ENCODE assay signal across 10 mouse cellular contexts in genomic region chr9:40859196-40859595, GRCm38 (mm10). TPM values are rescaled to one million over a fixed set of nuclear protein-coding genes. Genes with fewer than 3 reads are reported as not detected.
DNase-seq lines count a peak whose midpoint lies in the region; ATAC-seq and TF ChIP-seq lines count a peak whose summit lies in the region.
"Had no signal": no experiment of that assay in that cellular context is flagged by ENCODE, and none has a peak within 500 bp of the region (broad histone marks: within the 10 kb centered on the region; RNA-seq: fewer than 3 reads in every experiment).

No protein-coding gene starts in this region.

- 9% methylated on average over 9 of the region's 9 CpGs for WGBS in lung, postnatal 0 days
- 3% methylated on average over 9 of the region's 9 CpGs for WGBS in limb, embryonic 14.5 days
- WGBS in stomach, postnatal 0 days = 12% methylated on average over 9 of the region's 9 CpGs

- peak overlapping the region; percentile 37; the same call in 1 of the 2 replicates for H3K4me3 ChIP-seq in lung, postnatal 0 days (ENCODE audit: low read depth, low read length)
- peak overlapping the region; percentile 30; the same call in 1 of the 2 replicates for H3K4me3 ChIP-seq in limb, embryonic 14.5 days (replicated peaks; ENCODE audit: low read length)
- peak overlapping the region; percentile 25 for H3K4me3 ChIP-seq in stomach, postnatal 0 days (ENCODE audit: low read depth, low read length)

- no peak overlapping the region for H3K27ac ChIP-seq in lung, postnatal 0 days (ENCODE audit: low read length)
- no peak overlapping the region for H3K27ac ChIP-seq in limb, embryonic 14.5 days (replicated peaks; ENCODE audit: low read depth, low read length)
- no peak overlapping the region for H3K27ac ChIP-seq in stomach, postnatal 0 days (replicated peaks)

- TF ChIP-seq EP300 in lung, postnatal 0 days (IDR thresholded peaks at IDR 0.05) = no peak
- no peak for TF ChIP-seq EP300 in stomach, postnatal 0 days (optimal IDR thresholded peaks at IDR 0.05)

- no peaks in the 10 kb centered on the region for H3K9me3 ChIP-seq in lung, postnatal 0 days (ENCODE audit: low read length)
- no peaks in the 10 kb centered on the region for H3K9me3 ChIP-seq in limb, embryonic 14.5 days (ENCODE audit: control insufficient read depth, low read length)
- no peaks in the 10 kb centered on the region for H3K9me3 ChIP-seq in stomach, postnatal 0 days (ENCODE audit: control insufficient read depth, low read length)
- H3K9me3 ChIP-seq: megakaryocyte, embryonic 14.5 days had no signal

- no peak for ATAC-seq in lung, postnatal 0 days
- ATAC-seq in limb, embryonic 14.5 days (ENCODE audit: low FRiP score, low read depth) = no peak
- no peak for ATAC-seq in stomach, postnatal 0 days (ENCODE audit: low FRiP score, low TSS enrichment)

- H3K4me2 ChIP-seq in lung, postnatal 0 days (replicated peaks; ENCODE audit: low read depth, low read length) = 0 out of 2 replicates have a peak overlapping the region, but pooled peaks have one; percentile 54
- peak overlapping the region; percentile 46 for H3K4me2 ChIP-seq in limb, embryonic 14.5 days (replicated peaks; ENCODE audit: low read depth, low read length, severe bottlenecking)
- peak overlapping the region; percentile 56 for H3K4me2 ChIP-seq in stomach, postnatal 0 days (replicated peaks; ENCODE audit: low read depth)

- no peak overlapping the region for H3K9ac ChIP-seq in lung, postnatal 0 days (replicated peaks; ENCODE audit: low read depth)
- H3K9ac ChIP-seq in limb, embryonic 14.5 days (ENCODE audit: low read depth, low read length, severe bottlenecking) = 0 out of 2 replicates have a peak overlapping the region, but pooled peaks have one; percentile 9
- H3K9ac ChIP-seq in stomach, postnatal 0 days (ENCODE audit: low read length) = no peak overlapping the region

- H3K36me3 ChIP-seq in lung, postnatal 0 days (ENCODE audit: insufficient read depth, low read length) = no peaks in the 10 kb centered on the region
- H3K36me3 ChIP-seq in limb, embryonic 14.5 days (ENCODE audit: control insufficient read depth, insufficient read depth, low read length) = no peaks in the 10 kb centered on the region
- no peaks in the 10 kb centered on the region for H3K36me3 ChIP-seq in stomach, postnatal 0 days (ENCODE audit: control insufficient read depth, insufficient read depth, low read length)

- H3K27me3 ChIP-seq in lung, postnatal 0 days (replicated peaks; ENCODE audit: insufficient read depth, low read length) = 0 out of 2 replicates have a peak, but pooled peaks cover 3% of the 10 kb centered on the region
- H3K27me3 ChIP-seq in limb, embryonic 14.5 days (ENCODE audit: control insufficient read depth, insufficient read depth, low read length) = 0 out of 2 replicates have a peak, but pooled peaks cover 9% of the 10 kb centered on the region
- no peaks in the 10 kb centered on the region for H3K27me3 ChIP-seq in stomach, postnatal 0 days (ENCODE audit: control insufficient read depth, insufficient read depth, low read length)

- DNase-seq in embryo, embryonic 10 days (ENCODE audit: low spot score) = peak; percentile 53
- DNase-seq in embryo, embryonic 9.5 days (ENCODE audit: extremely low spot score) = no peak
- no peak for DNase-seq in lung, postnatal 0 days (ENCODE audit: low spot score)
- no peak for DNase-seq in lung, adult 18-20 months
- DNase-seq in limb, embryonic 14.5 days (ENCODE audit: low spot score) = no peak
- DNase-seq in stomach, postnatal 0 days (ENCODE audit: low spot score) = no peak
- DNase-seq in cerebellum, postnatal 10 days = no peak
- no peak for DNase-seq in spleen, adult 18-20 months
- DNase-seq: kidney, adult 9 months had no signal

- H3K4me1 ChIP-seq in lung, postnatal 0 days (ENCODE audit: insufficient read depth, low read depth, low read length) = peaks cover 2% of the 10 kb centered on the region; the same call in 1 of the 2 replicates
- H3K4me1 ChIP-seq in limb, embryonic 14.5 days (ENCODE audit: control insufficient read depth, insufficient read depth, low read length) = no peaks in the 10 kb centered on the region
- H3K4me1 ChIP-seq in stomach, postnatal 0 days (replicated peaks; ENCODE audit: control insufficient read depth, insufficient read depth) = no peaks in the 10 kb centered on the region

- no peak for TF ChIP-seq POLR2A in limb, embryonic 14.5 days (IDR thresholded peaks at IDR 0.05; ENCODE audit: borderline replicate concordance, extremely low read depth, insufficient read depth, insufficient read length)

- no peak for TF ChIP-seq CTCF in lung, postnatal 0 days (IDR thresholded peaks at IDR 0.05)
- no peak for TF ChIP-seq CTCF in stomach, postnatal 0 days (IDR thresholded peaks at IDR 0.05; ENCODE audit: low read depth)

RNA-seq across cellular contexts. Expression of gene Bsx, which starts 14.7 kb away (rescaled TPM):
- not detected in 2 replicates for polyA plus RNA-seq in lung, postnatal 0 days (2015; fragmentation: Nextera tagmentation; extraction: Ambion mirVana)
- polyA plus RNA-seq in limb, embryonic 14.5 days (2012; rRNA removed) = 0.05 and 0.06 TPM in 2 replicates
- not detected in 2 replicates for polyA plus RNA-seq in limb, embryonic 14.5 days (2014; fragmentation: Nextera tagmentation; extraction: Ambion mirVana)
- polyA plus RNA-seq in stomach, postnatal 0 days (2015; fragmentation: Nextera tagmentation; extraction: Ambion mirVana) = 0.04 TPM in 1 of 2 replicates, not detected in the other

RNA-seq across cellular contexts. Expression of gene Hspa8, which starts 58.4 kb away (rescaled TPM):
- polyA plus RNA-seq in lung, postnatal 0 days (2015; fragmentation: Nextera tagmentation; extraction: Ambion mirVana) = 956 and 1,427 TPM in 2 replicates
- 2,115 and 2,701 TPM in 2 replicates for polyA plus RNA-seq in limb, embryonic 14.5 days (2012; rRNA removed)
- polyA plus RNA-seq in limb, embryonic 14.5 days (2014; fragmentation: Nextera tagmentation; extraction: Ambion mirVana) = 1,955 and 2,023 TPM in 2 replicates
- 991 and 1,085 TPM in 2 replicates for polyA plus RNA-seq in stomach, postnatal 0 days (2015; fragmentation: Nextera tagmentation; extraction: Ambion mirVana)
